Mouse (Mus musculus) limb, embryonic 14.5 days (tissue): ENCODE data around the gene Hirip3. TPM values are rescaled to one million over a fixed set of nuclear protein-coding genes. Genes with fewer than 3 reads are reported as not detected.

Experiments used
- ATAC-seq: fragments of 200-750 bp; cut with Nextera tagmentation; 2 replicates; pipeline ENCODE4 v1.8.0; 2017; ENCODE audit warnings: low read depth, moderate number of reproducible peaks, moderate TSS enrichment; ENCODE audit not compliant: low FRiP score
- DNase-seq: peaks from one replicate; pipeline ENCODE4 v3.0.0-alpha.2; 2015; ENCODE audit warnings: low spot score
- H3K27ac ChIP-seq: fragments of 300-500 bp; sonication (generic); replicated peaks from 2 replicates; pipeline ENCODE4 v1.5.1; 2014; ENCODE audit warnings: low read depth, mild to moderate bottlenecking, low read length, moderate library complexity, mixed read lengths
- H3K27me3 ChIP-seq: fragments of 300-500 bp; sonication (generic); 2 replicates; pipeline ENCODE4 v1.6.1; 2014; ENCODE audit warnings: low read length, mixed read lengths; ENCODE audit not compliant: control insufficient read depth, insufficient read depth
- H3K36me3 ChIP-seq: fragments of 300-500 bp; sonication (generic); 2 replicates; pipeline ENCODE4 v1.6.1; 2014; ENCODE audit warnings: mild to moderate bottlenecking, low read length, moderate library complexity, mixed read lengths; ENCODE audit not compliant: control insufficient read depth, insufficient read depth
- H3K4me1 ChIP-seq: fragments of 300-500 bp; sonication (generic); 2 replicates; pipeline ENCODE4 v1.6.1; 2014; ENCODE audit warnings: antibody characterized with exemption, low read length, mixed read lengths; ENCODE audit not compliant: control insufficient read depth, insufficient read depth
- H3K4me2 ChIP-seq: fragments of 300-500 bp; sonication (generic); replicated peaks from 2 replicates; pipeline ENCODE4 v1.6.1; 2014; ENCODE audit warnings: low read depth, mild to moderate bottlenecking, low read length, moderate library complexity; ENCODE audit not compliant: severe bottlenecking
- H3K4me3 ChIP-seq: fragments of 300-500 bp; sonication (generic); replicated peaks from 2 replicates; pipeline ENCODE4 v1.5.1; 2014; ENCODE audit warnings: low read length
- H3K9ac ChIP-seq: fragments of 300-500 bp; sonication (generic); 2 replicates; pipeline ENCODE4 v1.6.1; 2014; ENCODE audit warnings: mild to moderate bottlenecking, low read depth, low read length, moderate library complexity; ENCODE audit not compliant: severe bottlenecking
- H3K9me3 ChIP-seq: fragments of 300-500 bp; sonication (generic); 2 replicates; pipeline ENCODE4 v1.6.1; 2016; ENCODE audit warnings: low read length; ENCODE audit not compliant: control insufficient read depth
- POLR2A ChIP-seq: fragments of 200-500 bp; IDR thresholded peaks from 2 replicates; pipeline ENCODE4 v1.8.0; 2012; ENCODE audit warnings: inconsistent platforms, mild to moderate bottlenecking, moderate library complexity, borderline replicate concordance; ENCODE audit not compliant: insufficient read depth, insufficient read length; ENCODE audit errors: extremely low read depth
- whole genome bisulfite sequencing: fragments of 180-500 bp; shearing (Covaris S2); extraction: QIAGEN DNeasy Blood & Tissue Kit; methylation state at CpG from one replicate; pipeline ENCODE4 v1.1.7; 2014; 5-methylcytosine and 5-hydroxymethylcytosine counted together
- polyA plus RNA-seq, 2 experiments: library from polyadenylated mRNA; depleted of rRNA in 1 of 2; stranded (reverse) in 1 of 2; unstranded in 1 of 2; fragments of >200 nt; fragmentation: Nextera tagmentation in 1 of 2; extraction: Ambion mirVana in 1 of 2; gene quantifications; 2 replicates each; pipeline versions ENCODE4 v1.2.1 to v1.2.3; 2012 to 2014

Hirip3 gene
- polyA plus RNA-seq, 2 experiments, result 16.1 to 120 TPM

- peaks cover 60% of the 10 kb centered on the region for H3K36me3 ChIP-seq
- ATAC-seq, result peak; percentile 81
- under 1% methylated on average over 41 of the region's 41 CpGs for WGBS
Observed at GRCm38 (mm10) chr7:126862147-126862784, 494 bp downstream of the Hirip3 start, which contains the start of gene Ino80e. Ino80e (minus strand) TSS chr7:126862377.

GRCm38 (mm10) chr7:126863791-126864190 is 2.0 kb downstream of the Hirip3 start:
- Histone ChIP-seq H3K9ac (0 out of 2 replicates have a peak overlapping the region, but pooled peaks have one; percentile 76), H3K36me3 (peaks cover 62% of the 10 kb centered on the region), H3K27me3 (no peaks in the 10 kb centered on the region), H3K27ac (no peak overlapping the region), H3K9me3 (no peaks in the 10 kb centered on the region), H3K4me1 (peaks cover 19% of the 10 kb centered on the region), H3K4me3 (no peak overlapping the region), H3K4me2 (peak overlapping the region; percentile 91)
- no peak for TF ChIP-seq POLR2A
- DNase-seq (no peak), ATAC-seq (no peak)
- 72% methylated on average over 6 of the region's 6 CpGs for WGBS

More at GRCm38 (mm10) chr7:126862147-126862784, 494 bp downstream of the Hirip3 start, which contains the start of gene Ino80e:
- Histone ChIP-seq H3K4me3 (peak within 1 kb of the TSS; percentile 77), H3K4me2 (peak within 1 kb of the TSS; percentile 91), H3K27me3 (no peaks in the 10 kb centered on the region), H3K27ac (peak within 1 kb of the TSS; percentile 79), H3K4me1 (peaks cover 19% of the 10 kb centered on the region), H3K9ac (peak within 1 kb of the TSS; percentile 76), H3K9me3 (no peaks in the 10 kb centered on the region)
- peak; percentile 98 for DNase-seq
- TF ChIP-seq POLR2A, result peak; percentile 57; the same call in 1 of the 2 replicates

- Histone ChIP-seq H3K4me1 (peaks cover 13% of the 10 kb centered on the region), H3K9ac (no peak overlapping the region), H3K4me2 (no peak overlapping the region), H3K36me3 (peaks cover 88% of the 10 kb centered on the region), H3K9me3 (no peaks in the 10 kb centered on the region), H3K27ac (no peak overlapping the region), H3K27me3 (no peaks in the 10 kb centered on the region), H3K4me3 (no peak overlapping the region)
- WGBS, result 98% methylated on average over 2 of the region's 2 CpGs
- TF ChIP-seq POLR2A, result no peak
- ATAC-seq, result no peak
- no peak for DNase-seq
Observed at GRCm38 (mm10) chr7:126867534-126867933, 5.8 kb downstream of the Hirip3 start.

GRCm38 (mm10) chr7:126868003-126868402 is 6.2 kb downstream of the Hirip3 start:
- Histone ChIP-seq H3K9me3 (no peaks in the 10 kb centered on the region), H3K36me3 (peaks cover 93% of the 10 kb centered on the region), H3K4me1 (peaks cover 9% of the 10 kb centered on the region), H3K27me3 (no peaks in the 10 kb centered on the region), H3K9ac (no peak overlapping the region), H3K27ac (no peak overlapping the region), H3K4me2 (no peak overlapping the region), H3K4me3 (no peak overlapping the region)
- TF ChIP-seq POLR2A, result no peak
- DNase-seq (no peak), ATAC-seq (no peak)
- 88% methylated on average over 12 of the region's 12 CpGs for WGBS

DNA sequence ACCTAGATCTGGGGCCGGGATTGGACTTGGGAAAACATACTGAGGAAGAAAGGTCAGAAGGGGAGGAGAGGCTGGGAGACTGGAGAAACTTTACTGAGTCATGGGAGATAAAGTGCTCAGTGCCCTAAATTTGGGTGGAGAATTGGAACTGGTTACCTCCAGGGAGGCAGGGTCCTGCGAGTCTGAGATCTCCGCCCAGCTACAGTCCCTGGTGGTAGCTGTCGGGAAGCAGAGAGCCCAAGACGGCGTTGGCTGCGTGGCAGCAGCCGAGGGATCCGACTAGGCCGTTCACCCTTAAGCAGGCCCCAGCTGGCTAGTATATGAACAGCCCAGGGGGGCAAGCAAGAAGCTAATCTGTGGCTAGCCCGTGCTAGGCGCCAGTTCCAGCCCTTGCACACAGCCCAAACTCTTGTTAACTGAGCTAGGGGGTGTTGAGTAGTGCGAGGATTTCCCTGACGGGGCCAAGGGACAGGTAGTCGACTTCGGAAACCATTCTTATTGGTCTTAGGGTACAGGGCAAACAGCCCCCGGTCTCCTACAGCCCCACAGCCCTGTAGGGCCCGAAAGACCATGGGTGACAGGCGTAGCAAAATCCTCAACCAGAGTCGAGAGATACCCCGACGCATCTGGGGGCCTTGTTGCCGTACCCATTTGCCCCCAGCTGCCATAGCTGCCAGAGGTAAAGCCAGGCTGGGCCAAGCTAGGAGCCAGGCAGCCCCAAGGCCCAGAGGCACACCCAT is 8.2 kb downstream of the Hirip3 start:
- Histone ChIP-seq H3K4me3 (no peak overlapping the region), H3K27me3 (no peaks in the 10 kb centered on the region), H3K36me3 (peaks cover 99% of the 10 kb centered on the region), H3K9me3 (no peaks in the 10 kb centered on the region), H3K27ac (no peak overlapping the region), H3K4me2 (no peak overlapping the region), H3K4me1 (no peaks in the 10 kb centered on the region), H3K9ac (no peak overlapping the region)
- no peak for ATAC-seq
- 94% methylated on average over 23 of the region's 23 CpGs for WGBS
- no peak for TF ChIP-seq POLR2A
- DNase-seq, result no peak
